Mouse (Mus musculus) cerebellum, adult 11 months (tissue): ENCODE data around the gene Bfsp1.
A peak's percentile ranks its signal among the peaks of the same experiment; 100 is the strongest.

Experiments used
- DNase-seq: peaks from one replicate; pipeline ENCODE4 v3.0.0; 2022

Bfsp1 gene

GRCm38 (mm10) chr2:143852295-143853275 lies 10.4 kb downstream of the Bfsp1 start:
- no peak for DNase-seq

GRCm38 (mm10) chr2:143851354-143852221 lies 11.4 kb downstream of the Bfsp1 start:
- DNase-seq: no peak

- DNase-seq: no peak
Observed at GRCm38 (mm10) chr2:143847291-143847690, 15.7 kb downstream of the Bfsp1 start.

- DNase-seq: no peak
Observed at GRCm38 (mm10) chr2:143846799-143847198, 16.2 kb downstream of the Bfsp1 start.

GRCm38 (mm10) chr2:143844779-143845178 lies 18.2 kb downstream of the Bfsp1 start:
- no peak for DNase-seq

GRCm38 (mm10) chr2:143841536-143841935 lies 21.4 kb downstream of the Bfsp1 start:
- no peak for DNase-seq

GRCm38 (mm10) chr2:143840895-143841294 lies 22.1 kb downstream of the Bfsp1 start:
- DNase-seq: no peak

GRCm38 (mm10) chr2:143839458-143839857 lies 23.5 kb downstream of the Bfsp1 start:
- DNase-seq: no peak

GRCm38 (mm10) chr2:143838698-143839097 lies 24.3 kb downstream of the Bfsp1 start:
- no peak for DNase-seq

- DNase-seq: peak; percentile 65
Observed at GRCm38 (mm10) chr2:143837291-143837701, 25.7 kb downstream of the Bfsp1 start.

- DNase-seq: no peak
Observed at GRCm38 (mm10) chr2:143835820-143836219, 27.2 kb downstream of the Bfsp1 start.

- no peak for DNase-seq
Observed at GRCm38 (mm10) chr2:143834082-143834481, 28.9 kb downstream of the Bfsp1 start.

- no peak for DNase-seq
Observed at GRCm38 (mm10) chr2:143832721-143833120, 30.3 kb downstream of the Bfsp1 start.

GRCm38 (mm10) chr2:143831645-143832044 lies 31.3 kb downstream of the Bfsp1 start:
- no peak for DNase-seq

- DNase-seq: no peak
Observed at GRCm38 (mm10) chr2:143813461-143813860, 49.5 kb downstream of the Bfsp1 start.

GRCm38 (mm10) chr2:143812262-143812661 lies 50.7 kb downstream of the Bfsp1 start:
- no peak for DNase-seq

GRCm38 (mm10) chr2:143808789-143809188 lies 54.2 kb downstream of the Bfsp1 start:
- no peak for DNase-seq

GRCm38 (mm10) chr2:143806924-143807664 lies 55.9 kb downstream of the Bfsp1 start:
- no peak for DNase-seq

GRCm38 (mm10) chr2:143806140-143806923 lies 56.6 kb downstream of the Bfsp1 start:
- no peak for DNase-seq

GRCm38 (mm10) chr2:143801097-143801496 lies 61.9 kb downstream of the Bfsp1 start:
- DNase-seq: no peak

GRCm38 (mm10) chr2:143796335-143797013 lies 66.5 kb downstream of the Bfsp1 start:
- DNase-seq: no peak
